Comparison of ENCODE assay signal across 8 mouse cellular contexts in the genomic region with DNA sequence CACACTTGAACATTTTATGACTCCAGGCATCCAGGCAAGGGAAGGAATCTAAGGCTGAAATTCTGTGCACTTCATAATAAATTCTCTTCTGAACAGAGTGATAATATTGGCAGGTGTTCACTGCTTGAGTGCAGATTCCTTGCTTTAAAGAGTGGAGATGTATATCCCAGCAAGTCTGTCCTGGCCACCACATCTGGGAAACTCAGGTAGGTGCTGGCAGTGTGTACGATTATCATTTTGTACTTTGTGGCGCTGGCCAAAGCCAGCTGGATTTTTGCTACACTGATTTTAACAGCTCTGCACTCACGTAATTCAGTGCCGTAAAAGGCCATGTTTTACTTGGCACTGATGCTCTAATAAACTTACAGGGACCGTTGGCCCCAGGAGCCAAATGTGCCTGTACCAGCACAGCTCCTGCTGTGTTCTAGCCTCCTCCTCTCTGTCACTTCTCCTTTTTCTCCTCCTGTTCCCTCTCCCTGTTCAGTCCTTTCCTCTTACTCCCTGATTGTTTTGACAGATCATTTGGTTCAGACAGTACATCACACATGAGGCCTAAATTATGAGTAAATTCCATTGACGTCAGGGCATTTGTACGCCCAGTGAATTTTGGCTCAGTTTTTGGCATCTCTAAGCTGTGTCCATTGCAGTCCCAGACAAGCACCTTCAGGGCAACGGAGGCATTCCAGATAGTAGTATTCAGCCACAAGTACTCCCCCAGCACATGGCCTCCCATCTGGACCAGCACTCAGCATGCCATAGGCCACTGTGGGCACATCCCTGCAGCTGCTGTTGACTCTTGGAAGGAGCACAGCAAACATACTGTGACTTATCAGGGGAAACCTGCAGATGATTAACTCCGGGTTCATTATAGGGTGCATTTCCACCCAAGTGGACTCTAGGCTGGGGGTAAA. TPM values are rescaled to one million over a fixed set of nuclear protein-coding genes. Genes with fewer than 3 reads are reported as not detected.
DNase-seq lines count a peak whose midpoint lies in the region; ATAC-seq and TF ChIP-seq lines count a peak whose summit lies in the region.

No protein-coding gene starts in this region.

- TF ChIP-seq CTCF in liver, embryonic 14.5 days (IDR thresholded peaks at IDR 0.05; ENCODE audit: low read depth), result no peak

- no peak overlapping the region for H3K9ac ChIP-seq in forebrain, embryonic 14.5 days (ENCODE audit: low read length)
- H3K9ac ChIP-seq in intestine, embryonic 16.5 days (ENCODE audit: low read depth, low read length), result no peak overlapping the region
- H3K9ac ChIP-seq in liver, embryonic 14.5 days (replicated peaks), result no peak overlapping the region

- peak overlapping the region; percentile 3; the same call in 1 of the 2 replicates for H3K27ac ChIP-seq in forebrain, embryonic 14.5 days (ENCODE audit: low read depth, low read length)
- no peak overlapping the region for H3K27ac ChIP-seq in forebrain, embryonic 10.5 days
- 0 out of 2 replicates have a peak overlapping the region, but pooled peaks have one; percentile 26 for H3K27ac ChIP-seq in intestine, embryonic 16.5 days (ENCODE audit: low read length)
- no peak overlapping the region for H3K27ac ChIP-seq in liver, embryonic 14.5 days

- H3K36me3 ChIP-seq in forebrain, embryonic 14.5 days (ENCODE audit: control insufficient read depth, insufficient read depth, low read length), result no peaks in the 10 kb centered on the region
- H3K36me3 ChIP-seq in forebrain, embryonic 10.5 days (replicated peaks), result no peaks in the 10 kb centered on the region
- no peaks in the 10 kb centered on the region for H3K36me3 ChIP-seq in intestine, embryonic 16.5 days (ENCODE audit: control insufficient read depth, insufficient read depth, low read length)
- no peaks in the 10 kb centered on the region for H3K36me3 ChIP-seq in liver, embryonic 14.5 days (replicated peaks; ENCODE audit: control insufficient read depth, insufficient read depth, low read depth)

- H3K27me3 ChIP-seq in forebrain, embryonic 14.5 days (replicated peaks; ENCODE audit: control insufficient read depth, insufficient read depth, low read length), result no peaks in the 10 kb centered on the region
- peaks cover 7% of the 10 kb centered on the region for H3K27me3 ChIP-seq in forebrain, embryonic 10.5 days (ENCODE audit: poor library complexity, severe bottlenecking)
- no peaks in the 10 kb centered on the region for H3K27me3 ChIP-seq in intestine, embryonic 16.5 days (replicated peaks; ENCODE audit: control insufficient read depth, insufficient read depth, low read length)
- H3K27me3 ChIP-seq in liver, embryonic 14.5 days (ENCODE audit: control insufficient read depth, insufficient read depth, low read length), result no peaks in the 10 kb centered on the region

- H3K4me1 ChIP-seq in forebrain, embryonic 14.5 days (ENCODE audit: control insufficient read depth, insufficient read depth, low read length), result peaks cover 4% of the 10 kb centered on the region; the same call in 1 of the 2 replicates
- H3K4me1 ChIP-seq in forebrain, embryonic 10.5 days, result peaks cover 13% of the 10 kb centered on the region
- peaks cover 7% of the 10 kb centered on the region; the same call in 1 of the 2 replicates for H3K4me1 ChIP-seq in intestine, embryonic 16.5 days (ENCODE audit: control insufficient read depth, insufficient read depth, low read length)
- peaks cover 0 to 17% of the 10 kb centered on the region in 2 experiments; a peak in 2 of 4 replicates for H3K4me1 ChIP-seq in liver, embryonic 14.5 days (replicated peaks; ENCODE audit: control insufficient read depth in 2 of 2, insufficient read depth in 2 of 2, low read length in 1 of 2)

- H3K9me3 ChIP-seq in forebrain, embryonic 14.5 days (replicated peaks; ENCODE audit: control insufficient read depth, low read length), result no peaks in the 10 kb centered on the region
- no peaks in the 10 kb centered on the region for H3K9me3 ChIP-seq in forebrain, embryonic 10.5 days
- no peaks in the 10 kb centered on the region for H3K9me3 ChIP-seq in intestine, embryonic 16.5 days (ENCODE audit: control insufficient read depth, low read length)
- H3K9me3 ChIP-seq in liver, embryonic 14.5 days (ENCODE audit: control insufficient read depth, low read length), result no peaks in the 10 kb centered on the region

- no peak for TF ChIP-seq EP300 in liver, embryonic 14.5 days (IDR thresholded peaks at IDR 0.05; ENCODE audit: low read depth)

- H3K4me2 ChIP-seq in forebrain, embryonic 14.5 days (ENCODE audit: low read length), result no peak overlapping the region
- no peak overlapping the region for H3K4me2 ChIP-seq in intestine, embryonic 16.5 days (ENCODE audit: low read depth, low read length)
- H3K4me2 ChIP-seq in liver, embryonic 14.5 days (ENCODE audit: low read depth), result no peak overlapping the region

- ATAC-seq in forebrain, embryonic 14.5 days, result peak; percentile 12; the same call in 1 of the 2 replicates
- ATAC-seq in intestine, embryonic 16.5 days, result peak; percentile 99
- ATAC-seq in liver, embryonic 14.5 days (ENCODE audit: insufficient read depth), result peak; percentile 82

- no peak overlapping the region for H3K4me3 ChIP-seq in forebrain, embryonic 14.5 days (ENCODE audit: low read depth, low read length)
- H3K4me3 ChIP-seq in forebrain, embryonic 10.5 days, result no peak overlapping the region
- H3K4me3 ChIP-seq in intestine, embryonic 16.5 days (ENCODE audit: low read length), result no peak overlapping the region
- H3K4me3 ChIP-seq in liver, embryonic 14.5 days (ENCODE audit: insufficient read depth in 1 of 2, low read depth in 2 of 2, low read length in 2 of 2), result no peak overlapping the region

- WGBS in forebrain, embryonic 14.5 days, result 73% methylated on average over 9 of the region's 9 CpGs
- WGBS in forebrain, embryonic 10.5 days, result 86% methylated on average over 9 of the region's 9 CpGs
- 44% methylated on average over 9 of the region's 9 CpGs for WGBS in intestine, embryonic 16.5 days
- WGBS in liver, embryonic 14.5 days (ENCODE audit: insufficient replicate concordance), result 55% methylated on average over 9 of the region's 9 CpGs

- DNase-seq in forebrain, embryonic 14.5 days (ENCODE audit: low spot score), result no peak
- no peak for DNase-seq in forebrain, embryonic 10.5 days (ENCODE audit: extremely low spot score, low spot score)
- peak; percentile 99 for DNase-seq in Muller cell, postnatal 12 days (ENCODE audit: inconsistent ontology term)
- peak in 2 of 3 experiments; percentile 12 to 23 for DNase-seq in liver, embryonic 14.5 days (ENCODE audit: low read depth in 3 of 3, low spot score in 3 of 3)
- no peak for DNase-seq in right cerebral cortex, postnatal 14 days
- no peak for DNase-seq in ovary, adult 18-20 months (ENCODE audit: low spot score)
- DNase-seq in frontal cortex, postnatal 10 days (ENCODE audit: low spot score in 2 of 2), result no peak

RNA-seq across cellular contexts. Expression of gene Psma1, which starts 46.9 kb away (rescaled TPM):
- polyA plus RNA-seq in forebrain, embryonic 14.5 days (2014; fragmentation: Nextera tagmentation; extraction: Ambion mirVana), result 450 and 469 TPM in 2 replicates
- 514 and 531 TPM in 2 replicates for polyA plus RNA-seq in forebrain, embryonic 10.5 days (2016; fragmentation: Nextera tagmentation; extraction: Ambion mirVana)
- polyA plus RNA-seq in intestine, embryonic 16.5 days (2015; fragmentation: Nextera tagmentation; extraction: Ambion mirVana), result 330 and 361 TPM in 2 replicates
- polyA plus RNA-seq in liver, embryonic 14.5 days (2012; rRNA removed), result 94.7 and 146 TPM in 2 replicates
- polyA plus RNA-seq in liver, embryonic 14.5 days (2014; fragmentation: Nextera tagmentation; extraction: Ambion mirVana), result 281 and 289 TPM in 2 replicates

Comparison
In these comparisons a context has a peak if more than half of its experiments do, and no peak if none do; other contexts are left out.
1. H3K27ac ChIP-seq: peak in forebrain, embryonic 14.5 days (single experiment) and intestine, embryonic 16.5 days (single experiment); none in forebrain, embryonic 10.5 days (single experiment) and liver, embryonic 14.5 days (single experiment).
2. ATAC-seq: peak in every context shown above with its lines; median percentile 99 in intestine, embryonic 16.5 days; 82 in liver, embryonic 14.5 days; 12 in forebrain, embryonic 14.5 days.
3. DNase-seq: peak in Muller cell, postnatal 12 days (single experiment) and liver, embryonic 14.5 days (2 of 3); none in forebrain, embryonic 14.5 days (single experiment), forebrain, embryonic 10.5 days (single experiment), right cerebral cortex, postnatal 14 days (single experiment), ovary, adult 18-20 months (single experiment) and frontal cortex, postnatal 10 days (0 of 2).